Mouse (Mus musculus) limb, embryonic 12.5 days (tissue): Measurements from ENCODE around the gene Gm28308. TPM values are rescaled to one million over a fixed set of nuclear protein-coding genes. Genes with fewer than 3 reads are reported as not detected.
A peak's percentile ranks its signal among the peaks of the same experiment; 100 is the strongest.

Experiments
- ATAC-seq: fragments of 200-750 bp; cut with Nextera tagmentation; 2 replicates; pipeline ENCODE4 v1.8.0; 2017; ENCODE audit warnings: low read depth, moderate TSS enrichment; ENCODE audit not compliant: insufficient number of reproducible peaks, insufficient read depth, low FRiP score, low TSS enrichment
- H3K27ac ChIP-seq: fragments of 300-500 bp; sonication (generic); 2 replicates; pipeline ENCODE4 v1.5.1; 2016; ENCODE audit warnings: mild to moderate bottlenecking, moderate library complexity
- H3K27me3 ChIP-seq: fragments of 300-500 bp; sonication (generic); 2 replicates; pipeline ENCODE4 v1.6.1; 2016; ENCODE audit warnings: mild to moderate bottlenecking, moderate library complexity
- H3K36me3 ChIP-seq: fragments of 300-500 bp; sonication (generic); 2 replicates; pipeline ENCODE4 v1.6.1; 2016; ENCODE audit warnings: mild to moderate bottlenecking, moderate library complexity
- H3K4me1 ChIP-seq: fragments of 300-500 bp; sonication (generic); replicated peaks from 2 replicates; pipeline ENCODE4 v1.6.1; 2016
- H3K4me2 ChIP-seq: fragments of 300-500 bp; sonication (generic); 2 replicates; pipeline ENCODE4 v1.6.1; 2016; ENCODE audit warnings: mild to moderate bottlenecking, moderate library complexity
- H3K4me3 ChIP-seq: fragments of 300-500 bp; sonication (generic); replicated peaks from 2 replicates; pipeline ENCODE4 v1.5.1; 2016; ENCODE audit warnings: mild to moderate bottlenecking
- H3K9ac ChIP-seq: fragments of 300-500 bp; sonication (generic); replicated peaks from 2 replicates; pipeline ENCODE4 v1.6.1; 2016; ENCODE audit warnings: mild to moderate bottlenecking, moderate library complexity
- H3K9me3 ChIP-seq: fragments of 300-500 bp; sonication (generic); 2 replicates; pipeline ENCODE4 v1.6.1; 2016; ENCODE audit warnings: mild to moderate bottlenecking, moderate library complexity
- WGBS: fragments of 180-500 bp; shearing (Covaris S2); methylation state at CpG from one replicate; pipeline ENCODE4 v1.1.7; 2016; 5-methylcytosine and 5-hydroxymethylcytosine counted together
- polyA plus RNA-seq: library from polyadenylated mRNA; unstranded; fragments of >200 nt; fragmentation: Nextera tagmentation; extraction: Ambion mirVana; gene quantifications from 2 replicates; pipeline ENCODE4 v1.2.1, GENCODE M21; 2016

Gene Gm28308
- polyA plus RNA-seq, 1 experiment from 2014 or later: not detected

- H3K4me1 ChIP-seq: peaks cover 14% of the 10 kb centered on the region
- peak within 1 kb of the TSS; percentile 99 for H3K4me3 ChIP-seq
- peaks cover 51% of the 10 kb centered on the region for H3K36me3 ChIP-seq
- H3K9me3 ChIP-seq: no peaks in the 10 kb centered on the region
- H3K27ac ChIP-seq: peak within 1 kb of the TSS; percentile 100
- under 1% methylated on average over 23 of the region's 36 CpGs for WGBS
- H3K9ac ChIP-seq: peak within 1 kb of the TSS; percentile 100
- peak; percentile 46 for ATAC-seq
- no peaks in the 10 kb centered on the region; the same call in 1 of the 2 replicates for H3K27me3 ChIP-seq
- H3K4me2 ChIP-seq: peak within 1 kb of the TSS; percentile 96
Observed at GRCm38 (mm10) chr6:52230516-52231165, 17.5 kb upstream of the Gm28308 start, which contains the start of gene Hoxa9. Gene Hoxa9, minus strand, starts transcription at chr6:52231089.

DNA sequence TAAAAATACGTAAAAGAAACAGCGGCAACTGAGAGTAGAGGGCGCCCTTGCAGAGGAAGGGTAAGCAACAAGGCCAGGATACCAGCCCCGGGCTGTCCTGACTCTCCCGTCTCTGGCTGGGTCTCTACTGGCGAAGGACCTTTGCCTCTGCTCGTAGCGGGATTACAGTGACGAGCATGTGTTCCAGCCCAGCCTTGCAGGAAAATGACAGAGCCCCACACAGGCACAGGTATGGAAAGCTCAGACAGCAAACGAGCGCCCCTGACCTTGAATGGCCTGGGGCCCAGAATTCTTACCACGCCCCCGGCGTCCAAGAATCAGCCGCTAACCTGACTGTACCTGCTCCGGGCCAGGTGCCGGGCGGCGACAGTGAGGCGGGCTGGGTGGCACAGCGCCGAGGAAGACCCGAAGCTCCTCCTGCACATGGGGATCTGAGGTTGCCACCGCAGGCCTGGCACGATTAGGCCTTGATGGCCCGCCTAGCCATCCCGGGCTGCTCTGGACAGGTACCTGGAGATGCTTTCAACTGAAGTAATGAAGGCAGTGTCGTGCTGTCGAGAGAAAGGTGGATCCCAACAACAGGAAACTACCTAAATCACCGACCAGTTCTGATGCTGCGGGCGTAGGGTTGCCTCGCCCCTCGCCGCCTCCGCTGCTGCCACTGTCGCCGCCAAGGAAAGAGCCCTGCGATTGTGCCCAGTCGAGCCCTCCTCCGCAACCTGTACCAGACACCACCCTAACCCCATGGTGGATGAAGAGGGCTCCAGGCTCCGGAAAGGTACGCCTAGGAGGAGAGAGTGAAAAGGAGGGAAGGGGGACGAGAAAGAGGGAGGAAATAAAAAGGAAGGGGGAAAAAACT, 16.6 kb upstream of the Gm28308 start:
- peak overlapping the region; percentile 100 for H3K9ac ChIP-seq
- H3K36me3 ChIP-seq: peaks cover 53% of the 10 kb centered on the region

GRCm38 (mm10) chr6:52228475-52229465, 15.6 kb upstream of the Gm28308 start:
- Histone ChIP-seq H3K4me2 (peak overlapping the region; percentile 96), H3K4me3 (peak overlapping the region; percentile 78), H3K4me1 (peaks cover 7% of the 10 kb centered on the region; the same call in 1 of the 2 replicates), H3K9ac (peak overlapping the region; percentile 100), H3K36me3 (peaks cover 53% of the 10 kb centered on the region), H3K27ac (peak overlapping the region; percentile 100), H3K9me3 (no peaks in the 10 kb centered on the region), H3K27me3 (no peaks in the 10 kb centered on the region)
- ATAC-seq: no peak
- under 1% methylated on average over 38 of the region's 38 CpGs for WGBS

More for the DNA sequence above, 16.6 kb upstream of the Gm28308 start:
- WGBS: under 1% methylated on average over 44 of the region's 44 CpGs
- Histone ChIP-seq H3K9me3 (no peaks in the 10 kb centered on the region), H3K27ac (peak overlapping the region; percentile 100), H3K4me2 (peak overlapping the region; percentile 96), H3K4me3 (peak overlapping the region; percentile 78), H3K27me3 (no peaks in the 10 kb centered on the region), H3K4me1 (peaks cover 7% of the 10 kb centered on the region; the same call in 1 of the 2 replicates)
- no peak for ATAC-seq

GRCm38 (mm10) chr6:52227470-52228222, 14.5 kb upstream of the Gm28308 start:
- peaks cover 7% of the 10 kb centered on the region; the same call in 1 of the 2 replicates for H3K4me1 ChIP-seq
- no peak for ATAC-seq
- peak overlapping the region; percentile 96 for H3K4me2 ChIP-seq
- H3K27me3 ChIP-seq: no peaks in the 10 kb centered on the region
- 2% methylated on average over 11 of the region's 11 CpGs for WGBS
- H3K4me3 ChIP-seq: peak overlapping the region; percentile 89
- peak overlapping the region; percentile 100 for H3K9ac ChIP-seq
- H3K27ac ChIP-seq: peak overlapping the region; percentile 99
- H3K9me3 ChIP-seq: no peaks in the 10 kb centered on the region
- peaks cover 44% of the 10 kb centered on the region for H3K36me3 ChIP-seq

GRCm38 (mm10) chr6:52226569-52227257, 13.6 kb upstream of the Gm28308 start:
- peak overlapping the region; percentile 96 for H3K4me2 ChIP-seq
- peak overlapping the region; percentile 99 for H3K27ac ChIP-seq
- H3K9ac ChIP-seq: peak overlapping the region; percentile 100
- H3K4me1 ChIP-seq: peaks cover 7% of the 10 kb centered on the region
- H3K9me3 ChIP-seq: no peaks in the 10 kb centered on the region
- WGBS: under 1% methylated on average over 26 of the region's 26 CpGs
- H3K27me3 ChIP-seq: no peaks in the 10 kb centered on the region
- ATAC-seq: peak; percentile 27
- peaks cover 34% of the 10 kb centered on the region for H3K36me3 ChIP-seq
- peak overlapping the region; percentile 89 for H3K4me3 ChIP-seq

DNA sequence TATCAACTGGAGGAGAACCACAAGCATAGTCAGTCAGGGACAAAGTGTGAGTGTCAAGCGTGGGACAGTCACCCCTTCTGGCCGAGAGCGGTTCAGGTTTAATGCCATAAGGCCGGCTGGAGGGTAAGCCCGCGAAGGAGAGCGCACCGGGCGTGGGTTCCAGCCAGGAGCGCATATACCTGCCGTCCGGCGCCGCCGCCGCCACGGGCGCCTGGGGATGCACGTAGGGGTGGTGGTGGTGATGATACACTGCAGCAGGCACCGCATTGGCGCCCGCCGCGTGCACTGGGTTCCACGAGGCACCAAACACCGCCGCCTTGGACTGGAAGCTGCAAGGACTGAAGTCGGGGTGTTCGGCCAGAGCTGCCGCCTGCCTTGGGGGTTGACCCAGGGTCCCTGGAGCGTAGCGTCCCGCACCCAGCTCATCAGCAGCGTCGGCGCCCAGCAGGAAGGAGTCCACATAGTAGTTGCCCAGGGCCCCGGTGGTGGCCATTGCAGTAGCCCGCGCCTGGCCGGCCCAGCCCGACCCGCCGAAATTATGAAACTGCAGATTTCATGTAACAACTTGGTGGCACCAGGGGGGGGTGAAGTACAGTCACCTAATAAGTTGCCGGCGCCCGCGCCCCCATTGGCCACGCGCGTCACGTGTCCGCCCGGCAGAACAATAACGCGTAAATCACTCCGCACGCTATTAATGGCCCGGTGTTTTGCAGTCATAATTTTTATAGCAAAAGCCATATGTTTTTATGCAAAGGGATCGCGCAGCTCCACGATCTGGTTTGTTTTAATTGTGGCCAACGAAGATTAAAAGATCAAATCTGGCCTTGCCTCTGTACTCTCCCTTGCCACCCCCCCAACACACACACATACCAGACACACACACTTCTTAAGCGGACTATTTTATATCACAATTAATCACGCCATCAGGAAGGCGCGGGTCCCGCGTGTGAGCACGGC, 12.8 kb upstream of the Gm28308 start:
- H3K27me3 ChIP-seq: no peaks in the 10 kb centered on the region
- peak overlapping the region; percentile 96 for H3K4me2 ChIP-seq
- peak overlapping the region; percentile 100 for H3K9ac ChIP-seq
- H3K9me3 ChIP-seq: no peaks in the 10 kb centered on the region
- ATAC-seq: peak; percentile 64
- WGBS: under 1% methylated on average over 66 of the region's 69 CpGs
- H3K36me3 ChIP-seq: peaks cover 32% of the 10 kb centered on the region
- peak overlapping the region; percentile 99 for H3K27ac ChIP-seq
- H3K4me3 ChIP-seq: peak overlapping the region; percentile 89
- H3K4me1 ChIP-seq: peaks cover 13% of the 10 kb centered on the region

DNA sequence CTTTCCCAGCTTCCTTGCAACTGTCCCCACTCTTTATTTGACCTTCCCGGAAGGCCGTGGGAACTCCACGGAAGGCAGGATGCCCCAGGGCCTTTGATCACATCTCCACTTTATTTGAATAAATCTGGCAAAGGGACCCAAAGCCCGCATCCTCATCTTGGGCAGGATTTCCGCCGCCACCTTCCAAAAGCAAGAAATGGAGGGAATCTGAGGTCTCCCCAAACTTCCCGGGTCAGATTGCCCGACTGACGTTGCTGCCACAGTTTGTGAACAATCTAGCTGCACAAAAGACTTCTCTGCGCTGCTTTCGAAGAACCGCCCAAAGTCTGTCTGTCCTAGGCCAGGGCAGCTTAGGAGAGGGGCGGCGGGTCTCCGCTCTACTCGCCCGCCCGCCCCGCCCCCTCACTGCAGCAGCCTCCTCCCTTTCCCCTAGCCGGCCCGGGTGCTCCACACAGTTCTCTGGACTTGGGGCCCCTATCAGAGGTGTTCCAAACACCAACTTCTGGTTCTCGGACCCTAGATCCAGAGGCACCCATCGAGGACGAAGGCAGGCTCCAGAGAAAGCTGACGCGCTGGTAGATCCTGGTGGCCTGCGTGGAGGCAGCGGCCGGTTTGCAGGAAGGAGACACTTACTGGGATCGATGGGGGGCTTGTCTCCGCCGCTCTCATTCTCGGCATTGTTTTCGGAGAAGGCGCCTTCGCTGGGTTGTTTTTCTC, 11.9 kb upstream of the Gm28308 start:
- Histone ChIP-seq H3K4me3 (peak overlapping the region; percentile 89), H3K36me3 (peaks cover 27% of the 10 kb centered on the region), H3K27me3 (no peaks in the 10 kb centered on the region), H3K4me2 (peak overlapping the region; percentile 96), H3K9ac (peak overlapping the region; percentile 100), H3K9me3 (no peaks in the 10 kb centered on the region), H3K4me1 (peaks cover 21% of the 10 kb centered on the region), H3K27ac (peak overlapping the region; percentile 99)
- no peak for ATAC-seq
- WGBS: under 1% methylated on average over 36 of the region's 36 CpGs

- WGBS: under 1% methylated on average over 24 of the region's 24 CpGs
- H3K4me2 ChIP-seq: peak overlapping the region; percentile 96
Observed at GRCm38 (mm10) chr6:52223939-52224760, 11.0 kb upstream of the Gm28308 start.

More at GRCm38 (mm10) chr6:52223939-52224760, 11.0 kb upstream of the Gm28308 start:
- no peaks in the 10 kb centered on the region for H3K9me3 ChIP-seq
- H3K27me3 ChIP-seq: no peaks in the 10 kb centered on the region
- peak overlapping the region; percentile 100 for H3K9ac ChIP-seq
- ATAC-seq: no peak
- H3K4me1 ChIP-seq: peaks cover 29% of the 10 kb centered on the region
- peak overlapping the region; percentile 99 for H3K27ac ChIP-seq
- peaks cover 20% of the 10 kb centered on the region for H3K36me3 ChIP-seq
- H3K4me3 ChIP-seq: peak overlapping the region; percentile 89
